Mouse (Mus musculus) layer of hippocampus, adult 2 months (tissue): Measurements from ENCODE around the gene Pcdh8. TPM values are rescaled to one million over a fixed set of nuclear protein-coding genes. Genes with fewer than 3 reads are reported as not detected.

ENCODE experiments used
- DNase-seq, 2 experiments: peaks; one replicate each; pipeline ENCODE4 v3.0.0; 2022; ENCODE audit warnings: low spot score in 2 of 2
- H3K27ac ChIP-seq: fragments of 200-600 bp; 2 replicates; pipeline ENCODE4 v1.8.1; 2022
- H3K4me3 ChIP-seq: fragments of 200-600 bp; 2 replicates; pipeline ENCODE4 v1.8.1; 2022; ENCODE audit warnings: mild to moderate bottlenecking
- CTCF ChIP-seq: fragments of 200-600 bp; conservative IDR thresholded peaks from 2 replicates; pipeline ENCODE4 v1.8.1; 2022; ENCODE audit warnings: antibody characterized with exemption, mild to moderate bottlenecking, moderate library complexity
- long read RNA-seq, 2 experiments: library from polyadenylated mRNA; stranded (forward); transcript quantifications; one replicate each; pipeline ENCODE4 v2.0.0; 2021; ENCODE audit warnings: borderline mapping rate in 2 of 2
- total RNA-seq, 2 experiments: library from RNA; stranded (reverse); gene quantifications; 2 replicates each; pipeline ENCODE4 v1.2.3; 2021

The Pcdh8 gene
- total RNA-seq = 10 to 100 TPM; 75.7 to 81.7 TPM
- long read RNA-seq, experiment 1, full-length matches to known transcripts = 126 of 130 reads
- long read RNA-seq, experiment 1, partial matches to known transcripts = 4 of 130 reads
- long read RNA-seq, experiment 1, other reads (novel, unspliced or antisense) = 0 of 130 reads
- long read RNA-seq, experiment 2, full-length matches to known transcripts = 168 of 174 reads
- long read RNA-seq, experiment 2, partial matches to known transcripts = 5 of 174 reads
- long read RNA-seq, experiment 2, other reads (novel, unspliced or antisense) = 1 of 174 reads

DNA sequence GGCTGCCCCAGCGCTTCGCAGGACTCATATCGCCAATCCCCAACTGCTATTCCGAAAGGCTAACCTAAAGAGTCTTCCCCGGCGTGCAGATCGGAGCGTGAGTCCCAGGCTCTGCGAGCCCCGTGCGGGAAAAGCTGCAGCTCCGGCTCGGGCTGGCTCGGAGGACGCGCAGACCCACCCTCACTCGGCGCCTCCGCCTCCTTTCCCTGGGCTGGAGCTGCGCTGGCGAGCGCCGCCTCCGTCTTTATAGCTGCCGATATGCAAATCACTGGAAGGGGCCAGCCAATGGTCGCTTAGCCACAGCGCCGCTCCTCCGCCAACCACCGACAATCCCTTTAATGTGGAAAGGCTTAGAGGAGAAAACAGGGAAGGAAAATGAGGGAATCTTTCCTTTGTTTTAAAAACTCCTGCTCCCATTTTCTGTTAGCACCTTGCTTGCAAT is at the start of gene Pcdh8:
Gene Pcdh8 (minus strand): TSS at position 219 of the 442 bp plus-strand sequence.
- DNase-seq = peak; percentile 93
- Histone ChIP-seq H3K27ac (peak within 1 kb of the TSS; percentile 93), H3K4me3 (peak within 1 kb of the TSS; percentile 68)
- TF ChIP-seq CTCF = peak; percentile 31

DNA sequence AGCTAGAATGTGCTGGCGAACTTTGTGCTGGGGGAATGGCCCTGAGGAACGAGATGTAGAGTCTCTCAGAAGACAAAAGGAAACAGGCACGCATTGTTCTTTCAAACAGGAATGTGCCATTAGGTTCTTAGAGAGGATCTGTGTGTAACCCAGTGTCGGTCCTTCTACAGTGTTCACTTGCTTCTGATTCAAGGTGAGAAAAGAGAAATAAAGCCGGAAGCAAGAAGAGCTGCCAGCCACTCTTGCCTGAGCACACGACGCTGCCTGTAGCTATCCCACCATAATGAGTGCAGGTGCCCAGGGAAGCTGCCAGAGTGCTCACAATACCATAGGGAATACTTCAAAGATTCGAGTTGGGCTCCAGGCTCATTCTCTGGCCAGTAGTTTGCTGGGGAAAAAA is 43.6 kb upstream of the Pcdh8 start:
- DNase-seq = no peak
- no peak for TF ChIP-seq CTCF
- Histone ChIP-seq H3K4me3 (no peak overlapping the region), H3K27ac (no peak overlapping the region)

DNA sequence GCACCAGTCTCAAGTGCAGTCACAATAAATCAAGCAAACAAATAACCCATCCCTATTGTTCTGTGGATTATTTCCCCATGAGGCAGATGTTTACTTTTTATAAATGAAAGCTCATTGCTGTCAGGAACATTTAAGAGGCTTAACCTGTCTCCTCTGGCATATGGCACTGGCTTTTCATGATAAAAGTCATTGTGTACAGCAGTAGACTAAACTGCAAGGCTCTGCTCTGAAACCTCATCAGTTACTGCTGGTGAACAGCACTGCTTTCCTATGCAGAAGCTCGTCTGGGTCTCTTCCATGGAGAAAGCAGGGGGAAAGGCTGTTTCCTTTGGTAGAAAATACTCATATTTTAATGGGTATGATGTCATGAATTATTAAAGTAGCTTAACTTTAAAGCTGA is 43.0 kb upstream of the Pcdh8 start:
- no peak for TF ChIP-seq CTCF
- Histone ChIP-seq H3K4me3 (no peak overlapping the region), H3K27ac (no peak overlapping the region)
- peak in 1 of 2 experiments; percentile 1 for DNase-seq

DNA sequence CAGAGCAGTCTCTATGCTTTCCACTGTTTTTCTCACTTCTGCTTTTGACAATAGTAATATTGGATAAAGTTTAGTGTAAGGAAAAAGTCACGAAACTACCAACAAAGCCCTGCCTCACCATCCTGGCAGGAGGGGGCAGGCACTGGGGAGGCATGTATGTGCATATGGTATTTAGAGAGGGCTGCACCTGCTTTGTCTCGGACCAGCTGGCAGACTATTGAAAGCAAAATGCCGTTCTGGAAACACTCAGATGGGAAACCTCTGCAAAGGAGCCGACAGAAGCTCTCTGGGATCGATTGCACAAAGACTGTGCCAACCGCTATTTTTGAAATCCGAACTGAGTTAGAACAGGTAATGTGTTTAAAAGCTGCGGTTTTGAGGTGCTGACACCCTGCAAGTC is 22.1 kb upstream of the Pcdh8 start:
- no peak for TF ChIP-seq CTCF
- Histone ChIP-seq H3K4me3 (no peak overlapping the region), H3K27ac (peak overlapping the region; percentile 14; the same call in 1 of the 2 replicates)
- DNase-seq = peak; percentile 81

DNA sequence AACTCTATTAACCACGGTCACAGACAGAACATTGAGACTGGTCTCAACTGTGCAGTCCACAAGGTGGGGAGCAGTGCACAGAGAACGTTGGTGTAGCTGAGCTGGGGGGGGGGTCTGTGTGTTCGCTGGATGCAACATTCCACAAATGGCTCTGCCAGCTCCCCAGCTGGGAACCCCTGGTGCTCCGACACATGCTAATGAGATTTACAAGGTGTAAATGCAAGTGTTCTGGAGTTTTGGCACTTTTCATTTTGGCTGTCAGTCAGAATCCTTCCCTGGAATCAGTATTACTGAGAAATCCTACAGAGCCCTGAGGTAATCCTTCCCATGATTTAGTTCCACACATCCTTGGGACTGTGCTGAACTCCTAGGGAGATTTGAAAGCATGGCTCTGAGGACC is 18.4 kb upstream of the Pcdh8 start:
- TF ChIP-seq CTCF = no peak
- Histone ChIP-seq H3K4me3 (no peak overlapping the region), H3K27ac (no peak overlapping the region)
- no peak for DNase-seq

DNA sequence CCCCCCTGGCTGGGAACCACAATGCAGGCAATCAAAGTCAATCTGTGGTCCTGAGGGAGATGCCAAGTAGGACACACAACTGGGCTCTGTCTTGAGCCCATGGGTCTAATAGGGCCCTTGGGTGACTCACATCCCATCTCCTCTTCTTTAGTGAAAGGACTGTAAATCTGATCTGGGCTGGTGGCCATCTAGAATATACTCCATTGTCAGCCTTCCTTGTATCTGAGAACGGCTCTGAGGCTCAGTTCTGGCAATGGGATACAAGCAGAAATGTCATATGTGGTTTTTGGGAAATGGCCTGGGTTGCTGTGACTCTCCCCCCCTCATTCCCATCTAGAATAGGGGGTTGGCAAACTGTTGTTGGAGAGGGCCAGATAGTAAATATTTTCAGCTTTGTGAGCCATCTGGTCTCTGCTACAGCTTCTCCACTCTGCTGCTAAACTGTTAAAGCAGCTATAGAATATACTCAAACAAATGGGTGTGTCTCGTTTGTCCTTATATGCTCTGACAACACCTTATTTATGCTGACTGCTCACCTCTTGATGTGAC is 17.6 kb upstream of the Pcdh8 start:
- no peak for TF ChIP-seq CTCF
- DNase-seq = no peak
- H3K27ac ChIP-seq = 0 out of 2 replicates have a peak overlapping the region, but pooled peaks have one; percentile 15
- no peak overlapping the region for H3K4me3 ChIP-seq

DNA sequence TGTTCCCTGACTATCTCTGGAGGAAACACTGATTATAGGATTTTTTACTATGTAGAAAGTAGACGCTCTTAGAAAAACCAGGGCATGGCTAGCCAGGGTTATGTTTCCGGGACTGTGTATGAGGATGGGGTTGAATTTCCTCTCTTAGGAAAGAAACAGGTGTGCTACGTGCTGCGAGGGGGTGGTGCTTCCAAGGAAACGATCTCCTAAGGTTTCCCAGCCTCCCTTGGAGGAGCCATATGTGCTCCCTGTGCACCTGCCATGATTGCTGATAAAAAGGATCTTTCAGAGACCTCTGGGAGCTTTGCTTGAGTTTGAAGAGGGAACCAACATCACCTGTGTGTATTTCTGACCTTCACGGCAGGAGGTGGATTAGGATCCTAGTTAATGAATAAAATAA is 16.8 kb upstream of the Pcdh8 start:
- DNase-seq = no peak
- no peak overlapping the region for H3K27ac ChIP-seq
- no peak overlapping the region for H3K4me3 ChIP-seq
- TF ChIP-seq CTCF = no peak

DNA sequence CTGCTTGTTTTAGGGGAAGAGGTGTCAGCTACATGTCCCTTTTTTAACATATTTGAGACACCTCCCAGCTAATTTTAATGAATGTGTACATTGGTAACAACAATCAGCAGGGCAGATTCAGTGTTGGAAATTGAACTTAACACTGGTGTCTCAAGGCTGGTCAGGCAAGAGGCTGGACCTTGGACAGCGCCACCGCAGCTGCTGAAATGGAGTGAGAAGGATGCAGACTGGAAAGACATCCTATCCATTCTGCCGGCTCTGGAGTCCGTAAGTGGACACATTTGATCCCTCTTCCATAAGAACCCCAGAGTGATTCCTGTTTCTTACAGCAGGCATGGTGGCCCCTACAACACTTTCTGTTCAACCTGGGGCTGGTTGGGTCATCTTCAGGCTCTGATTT is 14.3 kb upstream of the Pcdh8 start:
- no peak for TF ChIP-seq CTCF
- Histone ChIP-seq H3K27ac (no peak overlapping the region), H3K4me3 (no peak overlapping the region)
- no peak for DNase-seq

DNA sequence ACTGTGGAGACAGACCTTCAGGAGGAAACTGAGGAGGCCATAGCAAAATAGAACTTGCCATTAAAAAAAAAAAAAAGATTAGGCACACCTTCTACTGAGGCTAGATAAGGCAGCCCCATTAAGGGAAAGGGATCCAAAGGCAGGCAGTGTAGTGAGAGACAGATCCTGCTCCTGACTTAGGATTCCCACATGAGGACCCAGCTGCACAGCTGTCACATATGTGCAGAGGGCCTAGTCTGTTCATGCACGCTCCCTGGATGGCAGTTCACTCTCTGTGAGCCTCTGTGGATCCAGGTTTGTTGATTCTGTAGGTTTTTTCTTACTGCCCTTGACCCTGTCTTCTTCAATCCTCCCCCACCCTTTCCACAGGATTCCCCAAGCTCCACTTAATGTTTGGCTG is 9.8 kb upstream of the Pcdh8 start:
- no peak overlapping the region for H3K27ac ChIP-seq
- TF ChIP-seq CTCF = no peak
- H3K4me3 ChIP-seq = no peak overlapping the region
- no peak for DNase-seq

DNA sequence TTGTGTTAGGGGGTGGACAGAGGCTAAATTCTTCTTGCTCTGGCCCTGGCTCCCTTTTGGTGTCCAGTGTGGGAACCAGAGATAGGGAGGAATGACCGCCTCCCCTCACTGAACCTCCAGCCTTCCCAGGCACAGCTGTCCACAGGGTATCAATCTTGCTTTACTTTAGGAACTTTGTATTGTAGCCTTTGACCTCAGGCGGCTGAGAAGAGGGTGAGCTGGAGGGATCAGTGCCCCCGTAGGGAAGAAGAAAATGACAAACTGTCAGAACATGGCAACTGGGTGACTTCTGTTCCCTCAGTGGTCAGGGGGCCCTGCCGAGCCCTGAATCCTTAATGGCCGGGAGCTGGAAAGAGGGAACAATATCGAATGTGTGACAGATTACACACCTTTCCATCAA is 9.2 kb upstream of the Pcdh8 start:
- TF ChIP-seq CTCF = no peak
- Histone ChIP-seq H3K4me3 (no peak overlapping the region), H3K27ac (no peak overlapping the region)
- no peak for DNase-seq

DNA sequence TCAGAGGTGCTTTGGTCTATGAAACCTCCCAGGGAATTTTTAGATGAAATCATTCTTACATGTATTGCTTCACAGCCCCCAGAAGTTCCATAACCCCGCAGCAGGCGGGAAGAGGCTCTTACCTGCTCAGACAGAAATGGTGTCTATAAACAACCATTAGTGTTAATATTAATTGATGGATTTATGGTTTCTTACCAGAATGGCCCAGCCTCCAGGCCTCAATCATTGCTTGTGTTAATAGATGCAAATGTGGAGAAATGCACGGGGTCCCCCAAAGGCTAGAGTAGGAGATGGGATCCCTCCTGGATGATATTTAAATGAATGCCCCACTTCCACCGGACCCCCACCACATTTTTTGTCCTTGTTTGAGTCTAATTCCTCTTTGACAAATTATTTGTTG is 8.7 kb upstream of the Pcdh8 start:
- DNase-seq = no peak
- no peak for TF ChIP-seq CTCF
- Histone ChIP-seq H3K27ac (no peak overlapping the region), H3K4me3 (no peak overlapping the region)

DNA sequence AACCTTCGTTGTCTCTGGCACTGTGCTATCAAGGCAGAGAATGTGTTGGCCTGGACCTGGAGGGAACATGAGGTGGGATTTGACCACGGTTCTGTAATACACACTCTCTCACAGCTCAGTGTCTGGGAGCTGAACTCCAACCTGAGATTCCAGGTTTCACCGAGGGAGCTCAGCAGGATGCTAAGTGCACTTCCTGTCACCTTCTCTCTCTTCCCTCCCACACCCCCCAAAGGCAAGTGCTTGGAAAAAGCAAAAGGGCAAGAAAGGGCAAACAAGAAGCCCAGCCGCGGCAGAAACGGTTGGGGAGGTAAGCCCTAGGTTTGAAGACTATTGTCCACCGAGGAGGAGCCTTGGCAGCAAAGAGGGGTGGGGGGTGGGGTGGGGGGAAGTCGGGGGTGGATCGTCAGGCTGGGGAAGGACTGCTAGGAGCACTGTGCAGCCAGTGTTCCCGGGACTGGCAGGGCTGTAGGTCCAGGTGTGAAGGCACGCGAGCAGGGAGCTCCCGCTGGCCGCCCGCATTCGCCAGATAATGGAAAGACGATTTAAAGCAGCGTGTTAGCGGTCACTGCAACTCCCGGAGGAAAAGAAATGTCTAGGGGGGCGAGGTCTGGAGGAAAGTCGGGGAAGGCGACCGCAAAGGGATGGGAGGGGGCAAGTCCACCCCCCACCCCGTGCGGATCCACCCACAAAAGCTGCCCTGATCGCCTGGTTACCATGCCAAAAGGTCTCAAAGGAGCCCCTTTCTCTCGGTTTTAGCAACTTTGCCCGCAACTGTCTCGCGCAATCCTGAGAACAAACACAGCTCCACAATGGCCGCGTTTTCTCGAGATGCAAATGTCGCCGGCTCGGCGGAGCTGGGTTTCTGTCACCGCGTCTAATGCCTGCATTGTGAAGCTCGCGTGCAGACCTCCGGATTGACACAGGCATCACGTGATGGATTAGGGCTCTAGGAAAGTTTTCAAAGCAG is 2.6 kb upstream of the Pcdh8 start:
- DNase-seq = no peak
- H3K4me3 ChIP-seq = peak overlapping the region; percentile 72
- H3K27ac ChIP-seq = peak overlapping the region; percentile 91
- no peak for TF ChIP-seq CTCF
